Mouse (Mus musculus) embryonic stem cell, embryonic (primary cell): ENCODE measurements around the gene Camk2n1.

Experiments
- CTCF ChIA-PET, 4 experiments: fragments of 300-600 bp in 2 of 4; fragments of 350-600 bp in 2 of 4; sonication (Branson Sonifier 250); formaldehyde crosslinking; loops; one replicate each; lab custom pipeline; 2022; ENCODE audit warnings: inconsistent platforms in 2 of 4; lab: Charles Lee
- POLR2A ChIA-PET, 4 experiments: fragments of 300-600 bp in 2 of 4; fragments of 350-600 bp in 2 of 4; sonication (Branson Sonifier 250); formaldehyde crosslinking; loops; one replicate each; lab custom pipeline; 2022; ENCODE audit warnings: antibody characterized with exemption in 4 of 4, inconsistent platforms in 1 of 4; lab: Charles Lee

Gene Camk2n1

DNA sequence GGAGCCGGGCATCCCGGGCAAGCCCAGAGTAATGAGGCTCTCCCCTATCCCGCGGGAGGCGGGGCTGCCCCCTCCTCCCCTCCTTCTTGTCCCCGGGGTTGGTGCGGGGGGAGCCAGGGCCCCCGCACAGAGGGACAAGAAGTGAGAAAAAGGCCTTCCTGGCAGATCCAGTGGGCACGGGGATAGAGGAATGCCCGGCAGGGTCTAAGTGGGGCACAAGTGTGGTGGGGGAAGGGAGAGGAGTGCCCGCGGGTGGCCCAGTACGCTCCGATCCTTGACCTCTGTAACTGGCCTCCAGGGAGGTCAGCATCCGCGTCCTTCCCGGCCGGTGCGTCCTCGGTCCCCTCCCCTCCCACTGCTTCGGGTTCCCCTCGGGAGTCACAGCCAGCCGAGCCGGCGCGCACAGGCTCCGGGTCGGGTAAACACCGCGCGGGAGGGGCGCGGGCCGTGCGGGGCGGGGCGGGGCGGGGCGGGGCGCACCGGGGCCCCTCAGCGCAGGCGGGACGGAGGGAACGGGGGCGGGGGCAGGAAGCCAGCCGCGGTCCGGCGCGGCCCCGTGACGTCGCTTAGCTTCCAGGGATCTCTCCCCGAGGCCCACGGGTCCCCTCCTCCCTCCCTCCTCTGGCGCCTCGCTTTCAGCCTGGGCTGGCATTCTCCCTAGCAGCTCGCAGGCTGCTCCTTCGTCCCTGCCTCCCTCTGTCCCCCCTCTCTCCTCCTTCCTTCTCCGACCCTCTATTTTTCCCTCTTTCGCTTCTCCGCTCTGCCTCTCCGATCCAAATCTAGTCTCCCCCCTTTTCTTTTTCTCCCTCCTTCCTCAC lies at the start of gene Camk2n1:
TSS of gene Camk2n1 (plus strand) at position 562 of the 818 bp plus-strand sequence.
- ChIA-PET POLR2A (interaction anchor here in 3 of 4 experiments (0.6 to 4.0 kb wide), 22 partner anchors 9 to 340 kb away, joined by 3 to 17 read pairs (median 4); partner anchors contain the start of genes Fam43b (in 1 of the 3), Mul1 (in 1 of the 3) and Pla2g2d (in 1 of the 3)), CTCF (interaction anchor here in 3 of 4 experiments (0.8 to 1.5 kb wide), 4 partner anchors 51 to 403 kb away, joined by 3 to 4 read pairs (median 4); no protein-coding TSS in a partner anchor)

DNA sequence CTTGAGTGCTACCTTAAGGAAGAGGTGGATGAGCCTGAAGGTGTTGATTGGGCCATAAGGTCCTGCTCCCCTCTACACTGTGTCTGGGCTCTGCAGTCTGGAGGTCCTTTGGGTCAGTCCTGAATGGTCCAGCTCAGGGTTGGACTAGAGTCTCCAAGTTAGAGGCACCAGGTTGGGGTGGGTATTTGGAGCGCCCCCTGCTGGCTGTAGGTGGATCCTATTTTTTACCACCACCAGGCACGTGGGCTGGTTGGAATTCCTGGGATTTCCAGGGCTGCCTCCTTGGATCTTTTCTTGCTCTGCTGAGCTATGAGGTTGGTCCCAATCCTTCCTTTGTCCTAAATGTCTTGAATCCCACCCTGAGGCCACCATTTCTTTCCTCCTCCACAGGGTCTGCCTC lies 49.3 kb upstream of the Camk2n1 start:
- CTCF ChIA-PET = interaction anchor here (0.5 to 2.1 kb wide), 47 partner anchors 9 to 1739 kb away, joined by 3 to 29 read pairs (median 4); partner anchors contain the start of genes Fam43b (in 3 of the 4), Pink1 (in 2 of the 4) and Ddost (in 1 of the 4)
- POLR2A ChIA-PET = interaction anchor here in 3 of 4 experiments (0.7 to 2.1 kb wide), 7 partner anchors 9 to 1642 kb away, joined by 3 to 4 read pairs (median 3); partner anchors contain the start of gene Fam43b (in 3 of the 3)

- ChIA-PET POLR2A (interaction anchor here in 1 of 4 experiments (0.5 to 0.7 kb wide), 2 partner anchors 10 to 657 kb away, joined by 3 read pairs; no protein-coding TSS in a partner anchor), CTCF (interaction anchor here in 3 of 4 experiments (0.6 to 1.2 kb wide), 6 partner anchors 11 to 461 kb away, joined by 3 to 5 read pairs (median 4); partner anchors contain the start of gene Fam43b (in 2 of the 3))
Measured at GRCm38 (mm10) chr4:138407479-138408194, 46.5 kb upstream of the Camk2n1 start.

DNA sequence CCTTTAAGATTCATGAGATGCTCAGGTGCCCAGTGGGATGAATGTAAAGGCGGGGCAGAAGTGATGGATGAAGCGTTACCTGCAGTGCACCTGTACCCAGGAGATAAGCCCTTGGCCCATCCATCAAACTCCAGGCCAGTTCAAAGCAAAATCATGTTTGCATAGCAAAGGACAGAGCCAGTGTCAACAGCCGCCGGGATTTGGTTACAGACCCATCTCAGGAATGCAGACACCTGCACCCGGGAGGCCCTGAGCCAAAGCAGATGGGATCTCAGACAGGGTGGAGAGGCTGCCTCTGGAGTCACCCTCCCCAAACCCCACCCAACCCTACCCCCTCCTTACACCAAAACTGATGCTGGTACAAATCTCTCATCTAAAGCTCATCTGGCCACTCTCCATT lies 43.1 kb upstream of the Camk2n1 start:
- CTCF ChIA-PET = interaction anchor here in 3 of 4 experiments (0.6 to 1.4 kb wide), 9 partner anchors 14 to 375 kb away, joined by 3 to 5 read pairs (median 4); partner anchors contain the start of gene Fam43b (in 1 of the 3)

GRCm38 (mm10) chr4:138411504-138412121 lies 42.5 kb upstream of the Camk2n1 start:
- CTCF ChIA-PET = interaction anchor here (0.6 to 1.4 kb wide), 17 partner anchors 33 to 578 kb away, joined by 3 to 13 read pairs (median 4); partner anchors contain the start of gene Pla2g2d (in 1 of the 4)
- POLR2A ChIA-PET = interaction anchor here (0.5 to 1.3 kb wide), 17 partner anchors 15 to 881 kb away, joined by 3 to 7 read pairs (median 3); partner anchors contain the start of gene Fam43b (in 2 of the 4)

More for the DNA sequence above, 43.1 kb upstream of the Camk2n1 start:
- POLR2A ChIA-PET = interaction anchor here (0.5 to 1.3 kb wide), 8 partner anchors 13 to 447 kb away, joined by 3 to 5 read pairs (median 3); partner anchors contain the start of gene Fam43b (in 2 of the 4)

- CTCF ChIA-PET = interaction anchor here in 2 of 4 experiments (0.9 to 3.3 kb wide), 4 partner anchors 10 to 444 kb away, joined by 3 to 13 read pairs (median 4); no protein-coding TSS in a partner anchor
- POLR2A ChIA-PET = interaction anchor here in 2 of 4 experiments (0.5 to 1.3 kb wide), 2 partner anchors 9 to 35 kb away, joined by 3 read pairs; no protein-coding TSS in a partner anchor
Measured at GRCm38 (mm10) chr4:138414725-138415124, 39.4 kb upstream of the Camk2n1 start.

GRCm38 (mm10) chr4:138415991-138416390 lies 38.1 kb upstream of the Camk2n1 start:
- ChIA-PET POLR2A (interaction anchor here in 2 of 4 experiments (0.5 to 1.6 kb wide), 7 partner anchors 16 to 290 kb away, joined by 3 to 5 read pairs (median 3); partner anchors contain the start of gene Fam43b (in 1 of the 2)), CTCF (interaction anchor here (0.7 to 3.3 kb wide), 11 partner anchors 11 to 133 kb away, joined by 3 to 13 read pairs (median 6); no protein-coding TSS in a partner anchor)

DNA sequence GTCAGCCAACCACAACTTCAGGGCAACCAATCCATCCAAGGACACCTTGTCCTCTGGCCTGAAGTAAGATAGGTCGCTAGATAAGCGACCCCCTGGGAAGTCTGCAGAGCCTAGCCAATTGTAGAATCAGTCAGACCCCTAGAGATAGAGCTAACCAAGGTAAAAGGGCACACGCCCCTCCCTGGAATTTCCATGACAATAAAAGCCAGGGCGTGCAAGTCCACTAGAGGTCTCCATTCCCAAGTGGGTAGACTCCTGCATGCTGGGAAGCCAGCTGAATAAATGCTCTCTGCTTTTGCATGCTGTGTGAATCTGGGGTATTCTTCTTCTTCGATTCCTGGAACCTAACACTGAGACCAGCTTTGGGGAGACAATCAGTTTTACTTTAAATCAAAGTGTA lies 37.7 kb upstream of the Camk2n1 start:
- ChIA-PET CTCF (interaction anchor here in 3 of 4 experiments (0.7 to 3.3 kb wide), 9 partner anchors 12 to 134 kb away, joined by 3 to 13 read pairs (median 6); no protein-coding TSS in a partner anchor), POLR2A (interaction anchor here in 3 of 4 experiments (0.6 to 1.6 kb wide), 5 partner anchors 17 to 403 kb away, joined by 3 to 5 read pairs (median 3); partner anchors contain the start of gene Fam43b (in 1 of the 3))

GRCm38 (mm10) chr4:138417882-138418281 lies 36.2 kb upstream of the Camk2n1 start:
- ChIA-PET POLR2A (interaction anchor here in 2 of 4 experiments (0.6 to 1.8 kb wide), 5 partner anchors 16 to 113 kb away, joined by 3 to 7 read pairs (median 4); partner anchors contain the start of genes Ddost (in 1 of the 2), Fam43b (in 1 of the 2) and Mul1 (in 1 of the 2)), CTCF (interaction anchor here (0.9 to 1.8 kb wide), 9 partner anchors 12 to 78 kb away, joined by 3 to 8 read pairs (median 4); partner anchors contain the start of gene Fam43b (in 2 of the 4))

- CTCF ChIA-PET = interaction anchor here (0.9 to 1.6 kb wide), 8 partner anchors 11 to 78 kb away, joined by 3 to 7 read pairs (median 4); partner anchors contain the start of gene Fam43b (in 2 of the 4)
- POLR2A ChIA-PET = interaction anchor here in 2 of 4 experiments (0.6 to 1.8 kb wide), 5 partner anchors 15 to 114 kb away, joined by 3 to 7 read pairs (median 4); partner anchors contain the start of genes Mul1 (in 2 of the 2), Ddost (in 1 of the 2) and Fam43b (in 1 of the 2)
Measured at GRCm38 (mm10) chr4:138418340-138418957, 35.7 kb upstream of the Camk2n1 start.

DNA sequence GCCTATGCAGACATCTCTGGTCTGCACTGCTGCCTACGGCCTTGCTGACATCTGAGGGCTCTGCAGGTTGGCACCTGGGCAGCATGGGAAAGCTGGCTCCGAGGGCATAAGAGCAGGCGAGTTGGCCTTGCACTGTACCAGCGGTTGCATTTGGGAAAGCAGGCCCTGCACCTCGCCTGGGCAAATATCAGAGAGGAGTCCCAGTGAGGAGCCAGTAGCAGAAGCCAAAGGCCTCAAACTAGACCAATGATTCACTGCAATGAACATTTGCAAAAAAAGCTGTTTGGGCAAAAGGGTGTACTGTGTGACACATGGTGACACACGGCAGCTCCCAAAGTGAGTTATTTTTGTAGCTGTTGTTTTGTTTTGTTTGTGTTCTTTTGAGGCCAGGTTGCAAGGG lies 29.1 kb upstream of the Camk2n1 start:
- ChIA-PET POLR2A (interaction anchor here in 2 of 4 experiments (1.4 to 1.9 kb wide), 2 partner anchors 9 to 107 kb away, joined by 3 to 5 read pairs; partner anchors contain the start of gene Mul1 (in 1 of the 2)), CTCF (interaction anchor here in 2 of 4 experiments (1.0 to 2.2 kb wide), 6 partner anchors 47 to 432 kb away, joined by 3 to 5 read pairs (median 4); no protein-coding TSS in a partner anchor)

DNA sequence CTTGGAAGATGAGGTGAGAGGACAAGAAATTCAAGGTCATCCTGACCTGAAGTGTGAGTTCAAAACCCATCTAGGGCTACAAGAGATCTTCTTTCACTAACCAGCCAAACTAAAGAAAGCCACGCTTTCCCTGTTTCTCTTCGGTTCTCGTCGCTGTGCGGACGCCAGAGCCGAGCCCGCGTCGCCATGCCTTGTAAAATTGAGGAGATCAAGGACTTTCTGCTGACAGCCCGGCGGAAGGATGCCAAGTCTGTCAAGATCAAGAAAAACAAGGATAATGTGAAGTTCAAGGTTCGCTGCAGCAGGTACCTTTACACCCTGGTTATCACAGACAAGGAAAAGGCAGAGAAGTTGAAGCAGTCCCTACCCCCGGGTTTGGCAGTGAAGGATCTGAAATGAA lies 28.5 kb upstream of the Camk2n1 start:
- ChIA-PET POLR2A (interaction anchor here in 1 of 4 experiments (0.9 to 1.9 kb wide), 4 partner anchors 9 to 110 kb away, joined by 3 to 5 read pairs (median 4); partner anchors contain the start of gene Mul1), CTCF (interaction anchor here in 3 of 4 experiments (0.7 to 2.3 kb wide), 11 partner anchors 30 to 431 kb away, joined by 3 to 11 read pairs (median 4); partner anchors contain the start of gene Fam43b (in 1 of the 3))

DNA sequence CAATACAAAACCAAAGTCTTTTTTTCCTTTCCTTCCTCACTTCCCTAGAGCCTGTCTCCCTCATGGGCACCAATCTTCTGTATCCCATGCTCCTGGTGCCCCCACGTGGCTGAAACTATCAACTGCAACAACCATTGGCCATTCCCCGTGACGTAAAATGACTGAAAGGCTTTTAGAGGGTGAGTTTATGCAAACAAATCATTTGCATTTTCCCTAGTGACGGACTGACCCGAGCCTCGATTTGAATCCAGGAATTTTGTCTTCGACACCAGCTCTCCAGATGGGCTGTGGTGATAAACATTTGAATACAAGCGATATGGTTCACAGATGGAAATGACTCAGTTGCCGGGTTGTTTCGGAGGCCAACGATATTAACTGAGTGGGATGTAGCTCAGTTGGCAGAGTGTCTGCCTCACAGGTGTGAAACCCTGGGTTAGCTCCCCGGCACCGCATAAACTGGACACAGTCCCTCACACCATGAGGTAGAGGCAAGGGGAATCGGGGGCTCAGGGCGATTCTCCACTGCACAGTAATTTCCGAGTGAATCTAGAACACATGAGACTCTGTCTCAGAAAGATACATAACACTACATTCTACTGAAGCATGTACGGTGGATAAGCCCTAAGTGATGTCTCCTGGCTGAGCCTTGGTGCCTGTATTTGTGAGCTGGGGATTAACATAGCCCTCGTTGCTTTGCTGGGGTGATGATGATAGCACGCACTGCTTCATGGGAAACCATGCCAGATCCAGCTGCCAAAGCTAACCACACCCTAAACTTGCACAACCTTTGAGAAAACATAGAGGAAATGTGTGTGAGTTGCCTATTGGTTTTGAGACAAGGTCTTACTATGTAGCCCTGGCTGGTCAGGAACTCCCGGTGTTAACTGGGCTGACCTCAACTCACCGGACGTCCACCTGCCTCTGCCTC lies 27.1 kb upstream of the Camk2n1 start:
- CTCF ChIA-PET = interaction anchor here (0.6 to 2.3 kb wide), 20 partner anchors 21 to 1241 kb away, joined by 3 to 11 read pairs (median 4); partner anchors contain the start of gene Pink1 (in 1 of the 4)
- POLR2A ChIA-PET = interaction anchor here in 1 of 4 experiments (1.1 to 1.7 kb wide), 6 partner anchors 14 to 109 kb away, joined by 3 to 4 read pairs (median 3); no protein-coding TSS in a partner anchor

DNA sequence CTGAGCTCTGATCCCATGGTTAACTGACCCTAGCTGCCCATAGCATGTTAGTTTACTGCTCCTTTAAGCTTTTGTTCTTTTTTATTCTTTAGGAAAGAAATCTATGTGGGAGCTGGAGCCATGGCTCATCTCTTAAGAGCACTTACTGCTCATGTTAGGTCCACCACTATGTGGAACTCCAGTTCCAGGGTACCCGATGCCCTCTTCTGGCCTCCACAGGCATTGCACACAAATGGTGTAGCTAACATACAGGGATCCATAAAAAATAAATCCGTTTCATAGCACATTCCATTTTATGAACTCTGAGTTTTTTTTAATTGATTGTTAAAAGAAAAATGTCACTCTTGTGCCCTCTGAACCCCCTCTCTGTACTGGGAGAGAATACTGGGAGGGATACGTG lies 24.3 kb upstream of the Camk2n1 start:
- ChIA-PET CTCF (interaction anchor here (0.5 to 2.5 kb wide), 62 partner anchors 9 to 741 kb away, joined by 3 to 31 read pairs (median 4); partner anchors contain the start of genes Pink1 (in 3 of the 4), Fam43b (in 2 of the 4), Ddost (in 1 of the 4) and Sh2d5 (in 1 of the 4)), POLR2A (interaction anchor here (0.6 to 1.8 kb wide), 9 partner anchors 11 to 113 kb away, joined by 3 to 7 read pairs (median 4); partner anchors contain the start of gene Fam43b (in 1 of the 4))
